Mouse (Mus musculus): ENCODE data around the gene Zfp94.

The Zfp94 gene

DNA sequence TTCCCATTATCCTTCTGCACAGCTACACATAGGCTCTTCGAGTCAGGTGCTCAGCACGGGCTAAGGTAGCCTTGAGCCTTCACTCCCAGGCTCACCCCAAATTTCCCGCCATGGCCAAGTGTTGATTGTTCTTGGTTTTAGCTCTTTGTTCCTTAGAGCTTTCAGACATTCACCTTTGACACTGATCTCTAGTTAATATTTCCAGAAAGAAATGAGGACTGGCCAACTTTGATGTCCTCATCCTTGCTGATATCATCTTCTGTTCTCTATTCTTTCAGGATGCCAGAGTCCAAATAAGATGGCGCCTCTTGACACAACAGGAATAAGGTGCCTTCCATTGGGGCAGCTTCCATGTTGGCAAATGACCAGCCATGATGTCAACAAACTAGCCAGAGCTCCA is 42.0 kb downstream of the Zfp94 start:
- DNase-seq (ENCODE audit: low spot score): no peak

DNA sequence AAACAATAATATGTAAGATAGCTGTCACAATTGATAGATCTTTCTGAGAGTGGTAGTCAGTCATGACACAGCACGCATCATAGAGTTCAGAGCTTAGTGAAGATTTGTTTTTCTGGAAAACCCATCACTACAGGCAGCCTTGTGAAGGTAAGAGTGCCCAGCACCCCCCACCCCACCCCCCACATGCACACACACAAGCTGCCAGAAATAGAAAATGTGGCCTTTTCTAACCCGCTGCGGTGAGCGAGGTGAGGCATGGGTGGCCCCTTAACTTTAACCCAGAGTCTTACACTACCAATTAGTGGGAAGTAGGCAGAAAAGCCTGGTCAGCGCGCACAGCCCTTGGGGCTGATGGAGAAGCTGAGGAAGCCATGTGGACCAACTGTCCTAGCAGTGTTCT is 45.3 kb downstream of the Zfp94 start:
- DNase-seq (ENCODE audit: low spot score): no peak

DNA sequence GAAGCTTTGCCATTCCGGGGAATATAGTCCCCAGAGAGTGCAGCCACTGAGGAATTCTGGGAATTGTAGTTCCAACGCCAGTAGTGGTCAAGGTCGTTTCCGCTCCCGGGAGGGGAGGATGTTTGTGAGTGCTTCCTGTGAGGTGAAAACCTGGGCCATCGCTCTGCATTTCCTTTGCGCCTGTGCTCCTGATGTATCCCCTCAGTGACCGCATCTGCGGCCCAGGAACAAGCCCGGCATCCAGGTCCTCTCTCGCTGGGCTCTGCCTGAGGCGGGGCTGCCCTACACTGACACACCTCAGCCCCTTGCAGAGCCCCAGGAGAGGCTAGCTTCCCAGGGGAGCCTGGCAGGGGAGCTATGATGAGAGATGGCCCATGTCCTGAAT is 46.2 kb downstream of the Zfp94 start, which contains the start of gene Zfp93:
Gene Zfp93 (plus strand): TSS at position 133 of the 385 bp plus-strand sequence.
- peak; percentile 74 for DNase-seq (ENCODE audit: low spot score)

DNA sequence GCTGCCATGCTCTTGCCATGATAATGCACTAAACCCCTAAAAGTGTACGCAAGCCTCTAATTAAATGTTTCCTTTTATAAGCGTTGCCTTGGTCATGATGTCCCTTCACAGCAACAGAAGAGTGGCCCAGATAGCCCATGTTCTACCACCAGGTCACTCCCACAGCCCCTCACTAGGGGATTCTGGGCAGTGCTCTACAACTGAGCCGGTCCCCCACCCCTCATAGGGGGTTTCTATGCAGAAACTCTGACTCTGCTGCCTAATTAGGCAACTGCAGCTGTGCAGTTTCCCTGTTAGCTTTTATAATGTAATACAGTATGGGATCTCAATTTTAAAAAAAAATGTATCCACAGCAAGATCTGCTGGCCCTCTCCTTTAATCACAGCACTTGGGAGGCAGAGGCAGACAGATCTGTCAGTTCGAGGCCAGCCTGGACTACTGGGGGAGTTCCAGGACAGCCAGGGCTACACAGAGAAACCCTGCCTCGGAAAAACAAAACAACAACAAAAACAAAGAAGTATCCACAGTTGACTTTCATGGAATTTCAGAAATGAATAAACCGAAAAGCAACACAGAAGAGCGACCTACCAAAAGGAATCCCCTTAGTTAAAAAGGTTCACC is 46.7 kb downstream of the Zfp94 start:
- DNase-seq (ENCODE audit: low spot score): no peak

DNA sequence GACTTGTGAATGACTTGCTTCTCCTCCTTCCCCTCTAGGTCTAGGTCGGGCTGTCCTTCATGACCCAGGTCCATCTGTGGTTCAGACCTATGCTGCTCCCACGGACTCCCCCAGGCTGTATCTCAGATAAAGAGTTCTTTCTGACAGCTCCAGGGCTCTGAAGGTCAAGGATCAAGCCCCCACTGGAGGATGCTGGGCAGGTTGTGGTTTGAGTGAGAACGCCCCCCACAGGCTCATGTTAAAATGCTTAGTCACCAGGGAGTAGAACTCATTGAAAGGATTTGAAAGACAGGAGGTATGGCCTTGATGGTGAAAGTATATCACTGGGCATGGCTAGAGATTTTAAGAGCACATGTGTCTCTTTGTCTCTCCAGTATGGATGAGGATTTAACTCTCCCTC is 47.2 kb downstream of the Zfp94 start:
- DNase-seq (ENCODE audit: low spot score): no peak

DNA sequence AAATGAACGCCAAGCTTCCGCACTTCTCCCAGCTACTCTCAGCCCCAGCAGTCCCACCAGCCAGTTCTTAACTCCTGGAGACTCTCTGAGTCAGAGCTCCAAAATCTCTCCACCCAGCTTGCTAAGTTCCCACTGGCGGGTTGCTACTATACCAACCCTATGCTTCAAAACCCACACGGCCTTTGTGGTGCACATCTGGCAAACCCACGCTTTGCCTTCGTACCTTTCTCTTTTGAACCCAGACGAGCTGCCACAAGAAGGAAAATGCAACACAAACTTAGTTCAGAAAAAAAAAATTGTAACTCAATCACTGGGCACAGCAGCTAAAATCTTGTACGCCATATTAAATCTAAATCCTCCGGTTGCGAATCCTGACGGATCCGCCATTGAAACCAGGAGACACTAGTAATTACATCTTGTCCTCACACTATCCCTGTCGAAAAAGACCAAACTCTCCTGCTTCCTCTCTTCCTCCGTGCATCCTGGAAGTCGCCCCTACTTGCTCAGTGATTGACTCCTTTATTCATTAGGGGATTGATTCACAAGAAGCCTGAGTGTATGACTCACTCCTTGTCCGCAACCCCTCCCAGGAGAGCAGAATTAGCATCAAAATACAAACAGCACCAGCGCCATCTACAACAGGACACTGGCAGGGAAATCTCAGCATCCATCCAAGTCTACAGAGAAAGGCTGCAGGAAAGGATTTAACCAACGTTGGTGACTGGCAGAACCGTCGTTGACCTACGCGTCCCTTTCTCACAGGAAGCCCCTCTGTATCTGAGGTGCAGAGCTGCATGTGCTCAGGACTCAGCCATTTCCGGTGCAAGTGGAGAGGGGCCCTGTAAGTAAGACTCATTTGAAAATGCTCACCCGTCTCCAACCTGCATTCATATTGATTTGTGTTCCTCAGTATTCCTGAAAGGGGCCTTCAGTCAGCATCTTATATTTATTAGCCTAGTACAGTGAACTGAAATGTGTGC is 48.0 kb downstream of the Zfp94 start:
- DNase-seq (ENCODE audit: low spot score): no peak

DNA sequence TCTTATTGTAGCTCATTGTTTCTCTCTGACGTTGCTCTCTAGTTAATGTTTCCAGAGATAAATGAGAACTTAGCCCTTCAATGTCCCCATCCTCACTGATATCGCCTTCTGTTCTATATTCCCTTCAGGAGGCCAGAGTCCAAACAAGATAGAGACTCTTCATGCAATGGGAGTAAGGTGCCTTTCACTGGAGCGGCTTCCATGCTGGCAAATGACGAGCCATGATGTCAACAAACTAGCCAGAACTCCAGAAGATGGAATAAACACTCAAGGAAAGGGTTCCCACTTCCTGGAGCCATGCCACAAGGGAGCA is 56.5 kb downstream of the Zfp94 start:
- DNase-seq (ENCODE audit: low spot score): no peak

DNA sequence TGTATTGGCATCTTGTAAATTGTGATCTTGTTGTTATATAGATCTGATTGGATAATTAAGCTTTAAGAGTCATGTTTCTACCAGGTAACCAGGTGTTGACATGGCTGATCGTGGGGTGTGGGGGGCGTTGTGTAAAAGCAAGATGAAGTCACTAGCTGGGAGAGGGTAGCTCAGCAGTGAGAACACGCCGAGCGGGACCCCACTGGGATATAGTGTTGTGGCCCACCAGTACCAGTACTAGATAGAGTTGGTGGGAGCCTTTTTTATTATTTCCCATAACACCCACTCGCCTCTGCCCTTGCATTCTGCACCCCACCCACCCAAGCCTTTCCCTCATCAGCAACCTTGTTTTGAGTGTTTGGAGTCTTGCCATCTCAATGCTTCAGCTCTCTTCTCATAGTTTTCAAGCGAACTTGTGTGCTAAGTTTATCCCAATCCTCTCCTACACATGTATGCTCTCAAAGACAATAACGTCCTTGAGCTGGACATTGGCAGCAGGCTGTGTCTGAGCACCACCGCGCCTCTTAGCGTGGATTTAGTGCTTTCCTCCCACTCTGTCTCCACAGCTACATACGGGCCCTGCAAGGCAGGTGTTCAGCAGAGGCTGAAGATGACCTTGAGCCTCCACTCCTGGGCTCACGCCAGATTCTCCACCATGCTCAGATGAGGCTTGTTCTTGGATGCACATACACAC is 57.0 kb downstream of the Zfp94 start:
- DNase-seq (ENCODE audit: low spot score): no peak

DNA sequence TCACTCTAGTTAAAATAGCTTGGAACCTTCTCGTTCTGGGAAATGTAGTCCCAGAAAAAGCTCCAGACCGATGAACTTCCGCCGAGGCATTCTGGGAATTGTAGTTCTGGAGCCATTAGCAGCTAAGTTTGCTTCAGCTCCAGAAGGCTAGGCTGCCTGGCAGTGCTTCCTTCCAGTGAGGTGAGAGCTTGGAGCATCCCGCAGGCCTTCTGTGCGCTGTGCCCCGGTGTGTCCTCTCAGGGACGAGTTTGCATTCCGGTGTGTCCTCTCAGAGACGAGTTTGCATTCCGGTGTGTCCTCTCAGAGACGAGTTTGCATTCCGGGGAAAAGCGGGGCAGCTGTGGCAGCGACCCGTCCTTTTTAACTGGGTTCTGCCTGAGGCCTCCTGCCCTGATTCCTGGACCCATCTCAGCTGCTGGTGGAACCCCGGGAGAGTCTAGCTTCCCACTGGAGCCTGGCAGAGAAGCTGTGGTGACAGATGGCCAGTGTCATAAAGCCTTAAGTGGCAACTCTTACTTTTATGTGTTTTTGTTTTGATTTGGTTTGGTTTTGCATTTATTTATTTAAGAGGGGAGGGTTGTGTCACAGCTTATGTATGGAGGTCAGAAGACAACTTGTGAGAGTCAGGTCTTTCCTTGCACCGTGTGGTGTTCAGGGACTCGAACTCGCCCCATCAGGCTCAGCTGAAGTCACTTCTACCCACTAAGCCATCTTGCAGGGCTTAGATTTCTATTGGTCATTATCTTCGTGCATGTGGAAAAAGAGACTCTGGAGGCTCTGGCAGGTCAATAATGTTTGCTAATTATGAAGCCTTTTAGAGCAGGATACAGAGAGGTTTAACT is 61.6 kb downstream of the Zfp94 start, which contains the start of gene Zfp108:
Gene Zfp108 (plus strand): TSS at position 162 of the 842 bp plus-strand sequence.
- peak; percentile 74 for DNase-seq (ENCODE audit: low spot score)

DNA sequence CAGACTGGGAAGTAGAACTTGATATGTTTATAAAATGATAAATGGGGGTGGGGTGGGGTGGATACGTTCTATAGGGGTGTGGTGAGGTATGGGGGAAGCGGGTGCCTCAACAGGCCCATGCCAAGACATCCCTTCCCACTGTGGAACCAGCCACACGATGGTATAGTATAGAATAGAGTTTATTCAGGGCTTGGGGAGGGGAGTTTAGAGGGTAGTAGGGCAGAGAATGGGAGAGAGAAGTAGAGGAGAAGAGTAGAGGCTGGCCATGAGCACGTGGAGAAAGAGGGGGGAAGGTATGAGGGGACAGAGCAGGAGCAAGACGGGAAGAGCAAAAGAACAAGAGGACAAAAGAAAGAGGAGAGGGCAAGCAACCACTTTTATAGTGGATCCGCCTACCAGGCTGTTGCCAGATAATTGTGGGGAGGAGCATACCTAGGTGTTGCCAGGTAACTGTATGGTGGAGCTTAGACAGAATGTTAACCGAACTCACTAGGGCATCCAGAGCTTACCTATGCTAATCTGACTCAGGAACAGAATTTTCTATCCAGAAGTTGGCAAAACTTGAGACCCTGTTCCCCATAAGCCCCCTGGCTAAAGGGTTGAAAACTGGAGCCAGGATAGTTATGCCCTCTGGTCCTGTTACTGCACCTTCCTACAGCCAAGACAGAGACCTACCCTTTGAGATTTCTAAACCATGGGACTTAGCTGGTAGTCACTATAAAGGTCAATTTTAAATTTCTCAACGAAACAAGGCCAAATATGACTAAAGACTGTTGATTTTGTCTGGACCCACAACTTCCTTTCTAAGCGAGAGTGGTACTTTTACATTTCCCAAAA is 62.5 kb downstream of the Zfp94 start:
- no peak for DNase-seq (ENCODE audit: low spot score)

Measured in ovary, adult 18-20 months (tissue).